Mouse (Mus musculus): Measurements from ENCODE around the gene Ly6g6f.

The Ly6g6f gene

GRCm38 (mm10) chr17:35105740-35106389 lies 20.5 kb upstream of the Ly6g6f start:
- DNase-seq (ENCODE audit: low spot score) = peak; percentile 62

GRCm38 (mm10) chr17:35104754-35105153 lies 19.3 kb upstream of the Ly6g6f start:
- no peak for DNase-seq (ENCODE audit: low spot score)

DNA sequence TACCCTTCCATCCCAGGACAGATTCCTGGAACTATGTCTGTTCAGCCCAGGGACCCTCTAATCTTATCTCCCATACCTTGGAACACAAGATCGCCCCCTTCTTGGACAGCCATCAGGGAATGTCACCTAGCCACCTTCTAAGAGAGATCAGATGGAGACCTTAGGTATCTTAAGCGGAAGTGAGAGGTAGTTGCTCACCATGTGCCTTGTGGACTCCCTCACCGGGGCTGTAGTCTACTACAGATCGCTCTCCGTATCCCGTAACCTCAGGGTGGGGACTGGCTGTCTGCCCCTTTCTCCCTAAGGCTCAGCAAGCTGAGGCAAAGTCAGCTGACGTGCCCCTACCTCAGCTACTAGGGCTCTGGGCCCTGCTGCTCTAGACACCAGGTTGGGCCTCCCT lies 18.7 kb upstream of the Ly6g6f start:
- no peak for DNase-seq (ENCODE audit: low spot score)

DNA sequence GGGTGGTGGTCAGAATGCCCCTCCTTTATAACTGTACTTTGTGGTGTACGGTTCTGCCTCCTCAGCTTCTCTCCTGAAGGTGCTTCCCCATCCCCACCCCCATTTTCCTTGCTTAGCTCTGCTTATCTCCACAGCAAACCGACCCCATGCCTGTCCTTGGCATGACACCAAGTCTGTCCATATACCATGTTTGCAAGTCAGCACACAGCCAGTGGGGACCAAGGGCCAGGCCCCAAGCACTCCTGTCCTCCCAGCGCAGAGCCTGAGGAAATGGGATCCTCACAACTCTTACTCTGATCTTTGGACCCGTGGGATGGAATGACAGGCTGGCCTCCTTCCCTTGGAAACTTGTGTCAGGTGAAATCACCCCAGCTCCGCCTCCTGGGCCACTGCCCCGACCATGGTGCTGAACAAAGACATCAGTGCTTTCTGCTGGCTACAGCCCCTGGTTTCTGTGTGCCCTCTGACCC lies 17.8 kb upstream of the Ly6g6f start:
- no peak for DNase-seq (ENCODE audit: low spot score)

GRCm38 (mm10) chr17:35102299-35102698 lies 16.9 kb upstream of the Ly6g6f start:
- DNase-seq (ENCODE audit: low spot score) = no peak

GRCm38 (mm10) chr17:35101161-35101560 lies 15.8 kb upstream of the Ly6g6f start:
- no peak for DNase-seq (ENCODE audit: low spot score)

DNA sequence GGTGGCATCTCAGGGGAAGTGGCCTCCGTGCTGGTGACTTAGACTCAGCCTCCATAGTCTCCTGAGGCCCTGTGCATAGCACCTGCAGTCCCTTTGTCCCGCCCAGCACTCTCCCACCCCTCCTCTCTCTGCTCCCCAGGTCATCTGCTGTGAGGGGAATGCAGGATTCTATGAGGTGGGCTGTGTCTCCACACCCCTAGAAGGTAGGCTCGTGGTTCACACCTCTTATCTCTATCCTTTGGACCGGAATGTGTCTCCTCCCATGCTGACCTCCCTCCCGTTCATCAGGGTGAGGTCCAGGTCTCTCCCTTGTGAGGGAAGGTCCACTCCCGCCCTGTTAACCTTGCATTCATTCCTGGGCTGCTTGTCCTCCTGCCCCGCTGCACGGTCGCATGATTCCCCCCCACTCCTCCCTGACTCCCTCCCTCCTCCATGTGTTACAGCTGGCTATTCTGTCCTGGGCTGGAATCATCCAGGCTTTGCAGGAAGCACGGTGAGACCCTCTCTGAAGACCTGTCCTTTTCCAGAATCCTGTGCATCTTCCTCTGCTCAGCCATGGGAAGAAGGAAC lies 14.9 kb upstream of the Ly6g6f start:
- DNase-seq (ENCODE audit: low spot score) = no peak

GRCm38 (mm10) chr17:35097164-35097655 lies 11.8 kb upstream of the Ly6g6f start:
- DNase-seq (ENCODE audit: low spot score) = no peak

- no peak for DNase-seq (ENCODE audit: low spot score)
Measured at GRCm38 (mm10) chr17:35096597-35096996, 11.2 kb upstream of the Ly6g6f start.

GRCm38 (mm10) chr17:35094475-35095365 lies 9.3 kb upstream of the Ly6g6f start:
- DNase-seq (ENCODE audit: low spot score) = no peak

GRCm38 (mm10) chr17:35092403-35093198 lies 7.2 kb upstream of the Ly6g6f start:
- no peak for DNase-seq (ENCODE audit: low spot score)

- DNase-seq (ENCODE audit: low spot score) = no peak
Measured at GRCm38 (mm10) chr17:35090166-35090932, 4.9 kb upstream of the Ly6g6f start.

GRCm38 (mm10) chr17:35088825-35089644 lies 3.6 kb upstream of the Ly6g6f start, which contains the start of gene Abhd16a:
TSS of gene Abhd16a (plus strand) at chr17:35089263.
- peak; percentile 96 for DNase-seq (ENCODE audit: low spot score)

DNA sequence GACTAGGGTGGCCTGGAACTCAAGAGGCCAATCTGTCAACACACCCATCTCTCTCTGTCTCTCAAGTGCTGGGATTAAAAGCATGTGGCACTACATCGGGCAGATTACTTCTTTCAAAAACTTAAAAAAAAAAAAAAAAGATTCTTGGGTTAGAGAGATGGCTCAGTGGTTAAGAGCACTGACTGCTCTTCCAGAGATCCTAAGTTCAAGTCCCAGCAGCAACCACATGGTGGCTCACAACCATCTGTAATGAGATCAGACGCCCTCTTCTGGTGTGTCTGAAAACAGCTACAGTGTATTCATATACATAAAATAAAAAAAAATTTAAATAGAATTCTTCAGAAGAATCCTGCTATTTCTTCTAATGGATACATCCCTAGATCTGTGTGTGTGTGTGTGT lies 2.7 kb upstream of the Ly6g6f start:
- DNase-seq (ENCODE audit: low spot score) = no peak

DNA sequence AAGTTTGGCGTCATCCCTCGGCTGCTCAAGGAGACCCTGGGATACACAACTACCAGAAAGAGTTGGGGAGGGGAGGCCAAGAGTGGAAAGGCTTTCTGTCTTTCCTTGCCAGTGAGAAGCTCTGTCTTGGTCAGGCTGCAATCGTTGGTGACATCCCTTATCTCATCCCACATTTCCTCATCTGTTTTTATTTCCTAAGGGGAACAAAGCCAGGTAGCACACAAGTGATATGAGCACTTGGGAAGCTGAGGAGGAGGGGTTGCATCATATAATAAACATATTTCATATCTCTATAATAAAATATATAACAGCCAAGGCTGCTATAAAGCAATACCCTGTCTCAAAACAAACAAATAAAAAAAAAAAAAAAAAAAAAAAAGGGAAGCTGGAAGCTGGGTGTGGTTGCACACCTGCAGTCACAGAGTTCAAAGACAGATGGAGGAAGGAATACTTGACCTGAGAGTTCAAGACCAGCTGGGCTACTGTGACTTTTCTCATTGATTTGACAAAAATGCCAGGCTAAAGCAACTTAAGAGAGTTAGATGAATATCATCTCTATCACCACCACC lies 1.4 kb downstream of the Ly6g6f start:
- no peak for DNase-seq (ENCODE audit: low spot score)

DNA sequence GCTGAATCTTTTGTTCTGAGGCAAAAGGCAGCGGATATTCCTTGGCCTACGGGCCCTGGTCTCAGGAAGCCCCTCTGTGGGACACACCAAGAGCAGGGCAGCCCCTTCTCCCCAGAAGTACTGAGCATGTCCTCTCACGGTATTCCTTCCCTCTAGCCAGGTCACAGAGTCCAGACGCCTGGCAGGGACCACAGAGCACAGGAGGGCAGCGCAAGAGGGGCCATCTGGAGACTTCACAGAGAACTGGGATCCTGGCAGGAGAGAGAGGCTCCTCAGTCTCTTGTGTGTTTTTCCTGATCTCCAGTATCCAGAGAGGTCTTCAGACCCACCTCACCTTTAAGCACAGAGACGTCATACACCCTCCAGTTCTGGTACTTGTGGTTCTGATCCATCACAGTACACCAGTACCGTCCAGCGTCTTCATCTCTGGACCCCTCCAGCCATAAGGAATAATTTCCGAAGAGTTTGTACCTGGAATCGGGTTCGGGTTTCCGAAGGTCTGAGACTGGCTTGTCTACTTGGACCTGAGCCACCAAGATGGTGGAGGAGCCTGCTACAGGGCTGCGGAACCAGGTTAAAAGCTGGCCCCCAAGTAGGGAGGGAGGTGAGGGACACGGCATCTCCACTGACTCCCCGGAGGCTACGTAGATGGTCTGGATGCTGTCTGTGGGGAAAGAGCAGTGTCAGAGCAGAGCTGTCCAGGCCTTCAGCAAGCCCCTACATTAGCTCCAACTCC lies 2.4 kb downstream of the Ly6g6f start:
- no peak for DNase-seq (ENCODE audit: low spot score)

GRCm38 (mm10) chr17:35080710-35081109 lies 4.7 kb downstream of the Ly6g6f start:
- no peak for DNase-seq (ENCODE audit: low spot score)

DNA sequence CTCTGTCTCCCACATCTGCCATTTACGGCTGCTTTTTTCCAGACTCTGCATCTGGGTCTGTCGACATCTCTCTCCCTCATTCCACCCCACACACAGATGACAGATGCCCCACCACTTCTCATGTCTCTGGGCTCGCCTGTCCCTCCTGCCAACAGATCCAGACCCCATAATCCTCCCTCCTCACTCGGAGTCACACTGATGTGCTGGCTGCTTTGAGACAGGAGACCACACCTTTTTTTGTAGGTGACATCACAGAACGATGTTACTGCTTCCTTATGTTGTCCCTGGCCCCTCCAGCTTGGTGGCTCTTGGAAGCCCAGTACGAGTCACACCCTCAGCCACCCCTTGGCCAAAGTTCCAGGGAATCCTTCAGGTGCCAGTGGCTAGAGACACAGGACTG lies 5.2 kb downstream of the Ly6g6f start:
- no peak for DNase-seq (ENCODE audit: low spot score)

DNA sequence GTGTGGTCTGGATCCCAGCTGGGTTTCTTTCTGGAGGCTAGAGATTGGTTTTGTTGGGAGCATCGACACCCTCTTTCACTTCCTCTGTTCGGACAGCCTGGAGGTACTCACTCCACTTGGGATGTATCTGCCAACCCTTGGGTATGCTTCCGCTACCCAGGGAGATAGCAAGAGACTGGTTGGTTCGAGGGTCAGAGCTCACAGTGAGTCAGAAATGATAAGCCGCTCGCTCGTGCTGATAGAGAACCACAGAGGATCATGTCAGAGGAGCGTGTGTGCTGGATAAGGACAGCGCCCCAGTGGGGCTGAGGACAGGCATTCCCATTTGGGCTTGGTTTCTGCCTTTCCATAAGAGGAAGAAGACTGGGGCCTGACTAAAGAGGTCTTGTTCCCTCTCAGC lies 5.6 kb downstream of the Ly6g6f start:
- no peak for DNase-seq (ENCODE audit: low spot score)

All from embryo, embryonic 10.5 days (tissue).